Mouse (Mus musculus): ENCODE measurements around the gene P2rx1.

GRCm38 (mm10) chr11:72987234-72987633 lies 11.7 kb upstream of the P2rx1 start:
- TF ChIP-seq CTCF (IDR thresholded peaks at IDR 0.05; ENCODE audit: borderline replicate concordance, insufficient read depth, low read length) (no peak), POLR2A (IDR thresholded peaks at IDR 0.05; ENCODE audit: low read depth, low read length) (no peak)
